Mouse (Mus musculus): ENCODE data around the gene Tbc1d22a. TPM values are rescaled to one million over a fixed set of nuclear protein-coding genes. Genes with fewer than 3 reads are reported as not detected.

Gene Tbc1d22a
- polyA plus RNA-seq, 1 experiment from 2014 or later = 8.7 TPM

DNA sequence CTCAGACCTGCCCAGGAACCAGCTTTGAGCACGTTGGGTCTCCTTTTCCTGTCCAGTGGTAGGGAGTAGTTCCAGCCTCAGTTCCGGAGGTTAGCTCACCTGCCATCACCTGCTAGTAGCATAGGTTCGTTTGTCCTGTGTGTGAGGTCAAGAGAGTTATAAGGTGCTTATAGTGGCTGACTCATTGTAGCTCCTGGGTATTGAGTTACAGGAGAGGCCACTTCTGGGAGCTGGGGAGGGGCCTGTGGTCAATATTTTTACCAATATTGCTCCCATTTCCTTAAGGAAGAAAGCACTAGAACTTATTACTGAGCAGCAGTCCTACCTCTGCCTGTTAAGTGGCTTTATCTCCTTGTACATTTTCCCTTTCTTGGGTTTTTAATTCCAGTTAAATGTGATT, 161.0 kb downstream of the Tbc1d22a start:
- Histone ChIP-seq H3K4me2 (replicated peaks; ENCODE audit: low read depth) (no peak overlapping the region), H3K36me3 (ENCODE audit: control insufficient read depth, insufficient read depth, low read length) (no peaks in the 10 kb centered on the region), H3K9ac (ENCODE audit: low read length) (no peak overlapping the region), H3K27me3 (ENCODE audit: control insufficient read depth, insufficient read depth, low read length) (no peaks in the 10 kb centered on the region), H3K4me3 (ENCODE audit: low read depth, low read length) (no peak overlapping the region), H3K4me1 (replicated peaks; ENCODE audit: control insufficient read depth, insufficient read depth) (no peaks in the 10 kb centered on the region), H3K27ac (replicated peaks) (no peak overlapping the region), H3K9me3 (ENCODE audit: control insufficient read depth, low read length) (no peaks in the 10 kb centered on the region)
- ATAC-seq (ENCODE audit: low FRiP score, low TSS enrichment) (no peak), DNase-seq (ENCODE audit: low spot score) (no peak)
- no peak for TF ChIP-seq EP300 (optimal IDR thresholded peaks at IDR 0.05)
- WGBS = 59% methylated on average over 3 of the region's 3 CpGs

DNA sequence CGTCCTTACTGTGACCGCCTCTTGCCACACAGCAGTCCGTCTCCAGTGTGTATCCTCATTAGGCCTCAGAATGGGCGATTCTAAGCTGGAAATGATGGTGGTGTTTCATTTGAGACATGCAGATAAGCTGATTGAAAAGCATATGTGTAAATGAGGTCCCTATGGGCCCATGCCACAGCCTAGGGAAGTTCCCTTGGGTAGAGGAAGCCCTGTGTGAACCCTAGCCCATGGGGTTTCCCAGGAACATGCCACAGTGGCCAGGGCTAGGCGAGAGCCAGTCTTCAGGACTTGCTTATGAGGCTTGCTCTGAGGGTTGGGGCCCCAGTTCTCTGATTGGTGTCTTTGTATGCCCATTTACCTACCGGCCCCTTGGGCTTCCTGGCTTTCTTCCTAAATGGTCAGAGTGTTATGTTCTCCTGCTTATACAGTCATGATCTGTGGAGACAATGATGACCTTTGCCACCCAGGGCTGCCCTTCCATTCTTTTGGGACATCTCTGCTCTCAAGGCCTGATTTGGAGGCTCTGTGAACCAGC, 161.7 kb downstream of the Tbc1d22a start:
- H3K36me3 ChIP-seq (ENCODE audit: control insufficient read depth, insufficient read depth, low read length) = no peaks in the 10 kb centered on the region
- H3K9ac ChIP-seq (ENCODE audit: low read length) = no peak overlapping the region
- H3K9me3 ChIP-seq (ENCODE audit: control insufficient read depth, low read length) = no peaks in the 10 kb centered on the region
- H3K4me2 ChIP-seq (replicated peaks; ENCODE audit: low read depth) = no peak overlapping the region
- no peaks in the 10 kb centered on the region for H3K27me3 ChIP-seq (ENCODE audit: control insufficient read depth, insufficient read depth, low read length)
- no peak for TF ChIP-seq CTCF (IDR thresholded peaks at IDR 0.05; ENCODE audit: low read depth)
- no peak for TF ChIP-seq EP300 (optimal IDR thresholded peaks at IDR 0.05)
- H3K4me3 ChIP-seq (ENCODE audit: low read depth, low read length) = no peak overlapping the region
- no peak overlapping the region for H3K27ac ChIP-seq (replicated peaks)
- ATAC-seq (ENCODE audit: low FRiP score, low TSS enrichment) (no peak), DNase-seq (ENCODE audit: low spot score) (no peak)
- 89% methylated on average over 6 of the region's 6 CpGs for WGBS
- no peaks in the 10 kb centered on the region for H3K4me1 ChIP-seq (replicated peaks; ENCODE audit: control insufficient read depth, insufficient read depth)

DNA sequence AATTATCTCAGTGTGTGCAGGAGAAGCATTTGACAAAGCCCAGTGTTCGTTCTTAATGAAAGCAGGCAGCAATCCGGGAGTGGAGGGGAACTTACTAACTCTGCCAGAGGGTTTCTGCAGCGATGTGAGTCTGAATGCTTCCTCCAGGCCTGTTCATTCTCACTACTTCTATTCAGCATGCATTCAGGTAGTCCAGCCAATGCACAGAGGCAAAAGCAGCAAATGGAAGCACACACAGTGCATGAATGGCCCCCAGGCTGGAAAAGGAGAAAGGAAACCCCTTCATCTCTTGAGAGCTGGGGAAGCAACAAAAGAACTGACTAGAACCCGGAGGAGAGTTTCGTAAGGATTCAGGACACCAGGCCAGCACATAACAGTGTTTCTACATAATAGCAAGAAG, 169.0 kb downstream of the Tbc1d22a start:
- Histone ChIP-seq H3K4me2 (replicated peaks; ENCODE audit: low read depth) (no peak overlapping the region), H3K36me3 (ENCODE audit: control insufficient read depth, insufficient read depth, low read length) (no peaks in the 10 kb centered on the region), H3K9ac (ENCODE audit: low read length) (no peak overlapping the region), H3K27me3 (ENCODE audit: control insufficient read depth, insufficient read depth, low read length) (no peaks in the 10 kb centered on the region), H3K4me1 (replicated peaks; ENCODE audit: control insufficient read depth, insufficient read depth) (no peaks in the 10 kb centered on the region), H3K4me3 (ENCODE audit: low read depth, low read length) (no peak overlapping the region), H3K27ac (replicated peaks) (no peak overlapping the region), H3K9me3 (ENCODE audit: control insufficient read depth, low read length) (no peaks in the 10 kb centered on the region)
- DNase-seq (ENCODE audit: low spot score) = no peak
- 78% methylated on average over 5 of the region's 5 CpGs for WGBS
- TF ChIP-seq CTCF (IDR thresholded peaks at IDR 0.05; ENCODE audit: low read depth) (no peak), EP300 (optimal IDR thresholded peaks at IDR 0.05) (no peak)
- ATAC-seq (ENCODE audit: low FRiP score, low TSS enrichment) = no peak

DNA sequence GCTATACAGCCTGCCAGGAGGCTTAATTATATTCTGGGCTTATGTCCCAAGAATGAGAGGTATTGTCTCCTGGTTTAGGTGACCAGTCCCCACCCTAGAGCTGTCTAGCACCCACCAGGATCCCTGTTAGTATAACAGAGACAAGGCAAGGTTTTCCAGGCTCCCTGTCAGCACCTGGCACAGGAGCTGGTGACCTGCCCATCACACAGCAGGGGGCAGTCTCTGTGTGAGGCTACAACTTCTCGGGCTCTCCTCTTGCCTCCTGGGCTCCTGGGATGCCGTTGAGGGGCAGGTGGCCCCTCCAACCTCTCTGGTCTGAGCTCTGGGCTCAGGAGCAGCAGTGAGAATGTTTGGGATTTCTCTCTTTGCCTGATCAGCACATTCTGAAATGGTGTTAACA, 171.2 kb downstream of the Tbc1d22a start:
- ATAC-seq (ENCODE audit: low FRiP score, low TSS enrichment) (no peak), DNase-seq (ENCODE audit: low spot score) (no peak)
- no peaks in the 10 kb centered on the region for H3K9me3 ChIP-seq (ENCODE audit: control insufficient read depth, low read length)
- WGBS = 54% methylated on average over 2 of the region's 2 CpGs
- TF ChIP-seq CTCF (IDR thresholded peaks at IDR 0.05; ENCODE audit: low read depth) = no peak
- H3K36me3 ChIP-seq (ENCODE audit: control insufficient read depth, insufficient read depth, low read length) = no peaks in the 10 kb centered on the region
- no peak overlapping the region for H3K27ac ChIP-seq (replicated peaks)
- no peaks in the 10 kb centered on the region for H3K4me1 ChIP-seq (replicated peaks; ENCODE audit: control insufficient read depth, insufficient read depth)
- H3K27me3 ChIP-seq (ENCODE audit: control insufficient read depth, insufficient read depth, low read length) = no peaks in the 10 kb centered on the region
- no peak overlapping the region for H3K4me3 ChIP-seq (ENCODE audit: low read depth, low read length)
- H3K9ac ChIP-seq (ENCODE audit: low read length) = no peak overlapping the region
- no peak overlapping the region for H3K4me2 ChIP-seq (replicated peaks; ENCODE audit: low read depth)

DNA sequence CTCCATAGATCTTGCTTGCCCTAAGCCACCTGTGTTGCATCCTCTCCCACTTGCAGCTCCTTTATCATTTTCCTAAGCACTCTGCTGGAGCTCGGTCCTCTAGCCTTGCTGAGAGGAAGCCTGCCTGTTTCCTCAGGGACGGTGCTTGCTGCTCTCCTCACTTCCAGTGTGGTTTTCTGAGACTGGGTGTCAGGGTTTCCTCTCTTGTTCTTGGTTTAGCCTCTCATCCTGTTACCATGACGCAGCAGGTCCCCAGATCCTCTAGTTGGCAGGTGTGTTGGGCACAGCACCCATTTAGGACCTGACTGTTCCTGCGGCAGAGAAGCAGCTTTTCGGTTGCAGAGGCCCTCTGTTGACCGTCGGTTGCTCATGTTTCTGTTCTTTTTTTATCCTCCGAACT, 172.1 kb downstream of the Tbc1d22a start:
- no peak for DNase-seq (ENCODE audit: low spot score)
- Histone ChIP-seq H3K9me3 (ENCODE audit: control insufficient read depth, low read length) (no peaks in the 10 kb centered on the region), H3K4me1 (replicated peaks; ENCODE audit: control insufficient read depth, insufficient read depth) (no peaks in the 10 kb centered on the region), H3K27me3 (ENCODE audit: control insufficient read depth, insufficient read depth, low read length) (no peaks in the 10 kb centered on the region), H3K27ac (replicated peaks) (no peak overlapping the region), H3K4me2 (replicated peaks; ENCODE audit: low read depth) (no peak overlapping the region), H3K36me3 (ENCODE audit: control insufficient read depth, insufficient read depth, low read length) (no peaks in the 10 kb centered on the region), H3K4me3 (ENCODE audit: low read depth, low read length) (no peak overlapping the region), H3K9ac (ENCODE audit: low read length) (no peak overlapping the region)
- WGBS = 55% methylated on average over 8 of the region's 8 CpGs
- no peak for TF ChIP-seq CTCF (IDR thresholded peaks at IDR 0.05; ENCODE audit: low read depth)
- no peak for TF ChIP-seq EP300 (optimal IDR thresholded peaks at IDR 0.05)
- ATAC-seq (ENCODE audit: low FRiP score, low TSS enrichment) = no peak

DNA sequence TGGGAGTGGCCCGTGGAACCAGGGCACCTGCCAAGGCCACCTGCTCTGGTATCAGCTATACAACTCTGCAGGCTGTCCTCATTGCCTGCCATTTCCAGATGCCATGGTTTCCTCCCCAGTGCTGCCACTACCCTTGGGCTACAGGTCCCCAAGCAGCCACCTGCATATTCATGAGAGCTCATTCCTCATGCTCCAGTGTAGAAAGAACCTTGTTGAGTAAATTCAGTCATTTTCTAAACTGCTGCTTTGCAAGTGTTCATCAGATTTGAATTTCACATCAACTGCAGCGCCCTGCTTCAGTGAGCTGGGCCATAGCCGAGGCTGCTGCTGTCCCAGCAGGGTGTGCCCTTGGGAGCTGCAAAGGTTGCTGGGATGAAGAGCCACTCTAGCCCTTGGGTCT, 174.3 kb downstream of the Tbc1d22a start:
- H3K4me3 ChIP-seq (ENCODE audit: low read depth, low read length) = no peak overlapping the region
- no peak overlapping the region for H3K27ac ChIP-seq (replicated peaks)
- no peak overlapping the region for H3K9ac ChIP-seq (ENCODE audit: low read length)
- no peaks in the 10 kb centered on the region for H3K4me1 ChIP-seq (replicated peaks; ENCODE audit: control insufficient read depth, insufficient read depth)
- no peak overlapping the region for H3K4me2 ChIP-seq (replicated peaks; ENCODE audit: low read depth)
- H3K27me3 ChIP-seq (ENCODE audit: control insufficient read depth, insufficient read depth, low read length) = no peaks in the 10 kb centered on the region
- no peak for DNase-seq (ENCODE audit: low spot score)
- no peaks in the 10 kb centered on the region for H3K36me3 ChIP-seq (ENCODE audit: control insufficient read depth, insufficient read depth, low read length)
- no peak for ATAC-seq (ENCODE audit: low FRiP score, low TSS enrichment)
- TF ChIP-seq CTCF (IDR thresholded peaks at IDR 0.05; ENCODE audit: low read depth) (no peak), EP300 (optimal IDR thresholded peaks at IDR 0.05) (no peak)
- H3K9me3 ChIP-seq (ENCODE audit: control insufficient read depth, low read length) = no peaks in the 10 kb centered on the region
- 69% methylated on average over 3 of the region's 3 CpGs for WGBS
